Mouse (Mus musculus): Measurements from ENCODE around the gene Pou3f1.
A peak's percentile ranks its signal among the peaks of the same experiment; 100 is the strongest.

The Pou3f1 gene

DNA sequence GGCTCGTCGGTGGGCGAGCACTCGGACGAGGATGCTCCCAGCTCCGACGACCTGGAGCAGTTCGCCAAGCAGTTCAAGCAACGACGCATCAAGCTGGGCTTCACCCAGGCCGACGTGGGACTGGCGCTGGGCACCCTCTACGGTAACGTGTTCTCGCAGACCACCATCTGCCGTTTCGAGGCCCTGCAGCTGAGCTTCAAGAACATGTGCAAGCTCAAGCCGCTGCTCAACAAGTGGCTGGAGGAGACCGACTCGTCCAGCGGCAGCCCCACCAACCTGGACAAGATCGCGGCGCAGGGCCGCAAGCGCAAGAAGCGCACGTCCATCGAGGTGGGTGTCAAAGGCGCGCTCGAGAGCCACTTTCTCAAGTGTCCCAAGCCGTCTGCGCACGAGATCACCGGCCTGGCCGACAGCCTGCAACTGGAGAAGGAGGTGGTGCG lies 1.8 kb downstream of the Pou3f1 start:
- no peak for DNase-seq

DNA sequence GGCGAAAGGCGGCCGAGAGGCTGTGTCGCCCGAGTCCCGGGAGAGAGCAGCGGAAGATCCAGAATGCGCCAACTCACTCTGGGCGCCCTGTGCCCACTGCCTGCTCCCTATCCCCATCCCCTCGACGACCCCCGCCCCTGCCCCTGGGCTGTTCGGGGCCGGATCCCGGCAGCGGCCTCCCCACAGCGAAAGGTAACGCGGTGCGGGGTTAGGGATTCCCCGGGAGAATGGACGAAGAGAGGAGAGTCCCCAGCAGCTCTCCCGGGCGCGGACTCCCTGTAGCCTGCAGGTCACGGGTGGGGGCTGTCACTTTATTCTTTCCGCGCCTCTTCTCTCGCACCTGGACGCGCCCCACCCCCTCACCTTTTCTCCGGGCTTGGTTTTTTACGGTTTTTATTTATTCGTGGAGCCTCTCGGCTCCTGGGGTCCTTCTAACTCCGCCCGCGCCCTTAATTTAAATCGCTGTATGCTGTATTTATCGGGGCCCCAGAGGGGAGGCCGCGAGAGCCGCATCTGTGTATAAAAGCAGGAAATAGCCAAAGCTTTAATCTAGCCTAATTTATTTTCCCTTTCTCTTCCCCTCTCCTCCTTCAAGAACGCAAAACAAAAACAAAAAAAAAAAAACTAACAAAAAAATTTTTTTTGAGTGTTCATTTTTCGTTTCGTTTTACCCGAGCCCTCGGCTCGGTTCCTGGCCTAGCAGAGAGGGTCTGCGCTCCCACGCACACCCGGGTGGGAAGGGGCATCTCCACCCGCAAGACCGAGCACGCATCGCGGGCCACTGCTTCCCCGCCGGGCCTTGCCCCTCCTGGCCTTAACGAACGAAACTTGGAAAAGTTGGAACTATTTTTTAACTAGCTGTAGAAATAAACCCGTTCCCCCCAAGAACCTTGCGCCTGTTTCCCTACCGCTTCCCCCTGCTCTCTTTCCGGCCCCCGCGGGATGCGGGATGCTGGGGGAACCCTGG lies 2.9 kb downstream of the Pou3f1 start:
- DNase-seq, result no peak

DNA sequence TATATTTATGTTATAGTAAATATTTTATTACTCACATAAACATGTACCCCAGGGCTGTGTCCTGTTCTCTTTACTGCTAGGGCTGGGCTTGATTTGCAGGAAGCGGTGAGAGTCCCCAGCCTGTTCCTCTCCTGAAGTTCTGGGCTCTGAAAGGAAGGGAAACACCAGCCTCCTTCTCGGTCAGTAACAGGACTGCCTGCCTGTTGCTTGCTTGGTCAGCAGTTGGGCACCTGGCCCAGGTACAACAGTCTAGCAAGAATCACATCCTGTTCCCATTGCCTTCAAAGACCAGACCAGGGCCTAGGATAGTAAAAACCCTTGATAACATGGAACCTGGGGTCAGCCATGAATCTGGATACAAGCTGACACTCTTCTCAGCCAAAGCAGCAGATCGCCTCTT lies 4.0 kb downstream of the Pou3f1 start:
- DNase-seq, result no peak

DNA sequence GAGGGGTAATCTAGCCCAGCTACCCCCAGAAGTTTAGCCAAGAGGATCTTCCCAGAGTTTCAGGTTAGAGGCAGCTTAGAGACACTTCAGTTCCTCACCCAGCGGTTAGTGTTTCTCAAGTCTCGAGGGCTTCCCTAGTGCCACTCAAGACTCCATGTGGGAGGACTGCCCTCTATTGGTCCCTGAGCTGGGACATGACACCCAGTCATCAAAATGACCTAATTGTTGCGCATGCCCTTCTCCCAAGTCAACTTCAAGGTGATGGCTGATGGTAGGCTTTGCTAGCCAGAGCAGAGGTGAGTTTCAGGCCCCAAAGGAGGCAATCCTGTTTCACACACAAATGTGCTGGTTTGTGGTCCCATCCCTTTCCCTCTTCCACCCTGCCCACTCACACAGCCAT lies 6.4 kb downstream of the Pou3f1 start:
- DNase-seq, result no peak

DNA sequence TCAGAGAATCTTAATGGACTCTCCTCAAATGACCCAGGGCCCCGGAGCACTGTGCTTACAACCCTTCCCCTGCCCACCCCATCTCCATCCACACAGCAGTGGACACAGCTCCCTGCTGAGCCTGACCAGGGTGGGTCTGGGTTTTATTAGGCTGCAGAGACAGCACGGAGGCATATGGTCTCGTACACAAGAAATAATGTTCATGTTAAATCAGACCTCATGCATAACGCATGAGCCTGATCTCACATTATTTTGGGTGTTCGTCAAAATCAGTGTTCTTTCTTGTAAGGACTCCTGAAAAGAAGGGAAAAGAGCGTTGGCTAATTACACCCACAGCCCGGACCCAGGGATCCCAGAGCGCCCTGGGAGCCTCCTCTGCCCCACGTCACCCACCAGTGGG lies 7.6 kb downstream of the Pou3f1 start:
- no peak for DNase-seq

DNA sequence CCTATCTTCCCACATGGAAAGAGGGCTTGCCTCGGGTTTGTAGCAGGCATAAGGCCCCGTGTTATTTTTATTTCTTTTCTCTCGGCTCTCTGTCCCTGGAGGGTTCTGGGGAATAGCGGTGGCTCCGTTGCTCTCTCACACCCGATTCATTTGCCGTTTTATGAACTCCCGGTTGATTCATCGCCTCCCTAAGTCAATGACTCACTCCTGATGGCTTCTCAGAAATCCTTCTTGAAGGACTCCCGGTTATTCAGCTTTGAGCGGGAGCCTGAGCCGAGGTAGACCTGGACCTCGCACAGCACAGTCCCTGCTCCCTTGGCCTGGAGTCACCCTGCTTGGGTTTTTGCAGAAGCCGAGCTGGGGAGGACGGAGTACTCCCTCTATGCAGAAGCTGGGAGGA lies 8.0 kb downstream of the Pou3f1 start:
- DNase-seq, result no peak

DNA sequence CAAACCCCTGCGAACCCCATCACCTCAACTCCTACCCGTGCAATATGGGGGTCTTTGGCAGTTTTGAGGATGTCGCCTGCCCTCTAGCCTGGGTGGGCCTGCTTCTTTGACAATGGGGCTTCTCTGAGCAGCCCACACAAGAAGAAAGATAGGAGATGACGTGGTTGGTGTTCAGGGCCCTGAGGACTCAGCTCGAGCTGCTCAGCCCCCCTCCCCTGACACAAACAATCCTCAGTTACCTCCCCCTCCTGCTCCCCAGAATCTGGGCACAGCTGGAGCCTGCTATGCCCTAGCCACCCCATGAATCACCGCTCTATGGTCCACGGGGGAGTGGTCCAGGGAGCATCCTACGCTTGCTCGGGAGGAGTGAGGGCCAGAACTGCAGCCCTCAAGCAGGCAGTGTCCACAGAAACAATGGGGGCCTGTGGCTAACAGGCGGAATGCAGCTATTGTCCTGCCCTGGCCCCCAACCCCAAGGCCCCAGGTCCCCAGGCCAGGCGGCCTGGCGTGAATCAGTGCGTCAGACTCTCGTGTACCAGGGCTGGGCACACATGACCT lies 10.9 kb downstream of the Pou3f1 start:
- DNase-seq, result peak; percentile 22

DNA sequence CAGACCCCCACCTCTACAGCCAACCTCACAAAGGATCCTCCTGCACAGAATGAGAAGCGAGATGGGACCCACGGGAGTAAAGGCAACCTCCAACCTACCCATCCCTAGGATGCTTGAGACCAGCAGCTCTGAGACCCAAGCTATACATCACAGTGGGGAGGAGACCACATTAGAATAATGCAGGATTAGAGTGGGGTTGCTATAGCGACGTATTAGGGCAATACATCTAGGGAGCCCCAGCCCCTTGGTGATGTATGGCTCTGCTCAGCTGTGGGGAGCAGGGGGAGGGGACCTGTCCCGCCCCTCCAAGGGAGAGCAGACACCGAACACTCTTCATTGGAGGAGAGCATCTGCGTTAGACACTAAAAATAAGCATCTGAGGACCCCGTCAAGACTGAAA lies 11.5 kb downstream of the Pou3f1 start:
- DNase-seq, result no peak

DNA sequence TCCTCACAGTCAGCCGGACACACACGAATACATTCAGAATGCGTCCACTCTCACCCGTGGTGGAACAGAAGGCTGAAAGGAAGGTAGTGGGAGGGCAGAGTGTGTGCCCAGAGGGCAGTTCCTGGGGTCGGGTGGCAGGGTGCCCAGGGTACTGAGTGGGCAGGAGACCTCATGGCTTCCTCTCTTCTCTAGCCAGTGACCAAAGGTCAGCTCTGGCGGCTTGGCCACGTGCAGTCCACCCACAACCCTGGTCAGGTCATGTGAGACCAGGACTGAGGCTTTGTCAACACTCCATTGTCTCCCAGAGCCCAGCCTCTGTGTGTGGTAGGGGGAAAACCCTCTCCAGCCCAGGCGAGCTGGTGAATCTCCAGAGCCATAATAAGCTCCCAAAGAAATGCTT lies 13.6 kb downstream of the Pou3f1 start:
- DNase-seq, result no peak

DNA sequence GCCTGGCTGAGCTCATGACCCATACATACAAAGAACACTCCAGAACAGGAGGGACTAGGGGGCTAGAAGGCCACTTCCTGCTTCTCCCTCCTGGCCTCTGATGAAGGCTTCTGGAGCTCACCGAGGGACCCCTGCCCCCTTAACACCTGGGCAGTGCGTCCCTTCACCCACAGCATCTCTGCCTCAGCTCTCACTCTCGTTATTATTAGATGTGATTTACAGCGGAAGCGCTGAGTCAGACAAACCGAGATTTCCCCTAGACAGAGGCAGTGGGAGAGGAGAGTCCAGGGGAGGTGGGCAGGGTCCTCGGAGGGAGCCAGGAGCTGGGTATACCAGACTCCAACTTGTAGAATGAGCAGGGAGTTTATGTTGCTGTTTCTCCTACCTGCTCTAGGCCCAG lies 15.0 kb downstream of the Pou3f1 start:
- DNase-seq, result no peak

DNA sequence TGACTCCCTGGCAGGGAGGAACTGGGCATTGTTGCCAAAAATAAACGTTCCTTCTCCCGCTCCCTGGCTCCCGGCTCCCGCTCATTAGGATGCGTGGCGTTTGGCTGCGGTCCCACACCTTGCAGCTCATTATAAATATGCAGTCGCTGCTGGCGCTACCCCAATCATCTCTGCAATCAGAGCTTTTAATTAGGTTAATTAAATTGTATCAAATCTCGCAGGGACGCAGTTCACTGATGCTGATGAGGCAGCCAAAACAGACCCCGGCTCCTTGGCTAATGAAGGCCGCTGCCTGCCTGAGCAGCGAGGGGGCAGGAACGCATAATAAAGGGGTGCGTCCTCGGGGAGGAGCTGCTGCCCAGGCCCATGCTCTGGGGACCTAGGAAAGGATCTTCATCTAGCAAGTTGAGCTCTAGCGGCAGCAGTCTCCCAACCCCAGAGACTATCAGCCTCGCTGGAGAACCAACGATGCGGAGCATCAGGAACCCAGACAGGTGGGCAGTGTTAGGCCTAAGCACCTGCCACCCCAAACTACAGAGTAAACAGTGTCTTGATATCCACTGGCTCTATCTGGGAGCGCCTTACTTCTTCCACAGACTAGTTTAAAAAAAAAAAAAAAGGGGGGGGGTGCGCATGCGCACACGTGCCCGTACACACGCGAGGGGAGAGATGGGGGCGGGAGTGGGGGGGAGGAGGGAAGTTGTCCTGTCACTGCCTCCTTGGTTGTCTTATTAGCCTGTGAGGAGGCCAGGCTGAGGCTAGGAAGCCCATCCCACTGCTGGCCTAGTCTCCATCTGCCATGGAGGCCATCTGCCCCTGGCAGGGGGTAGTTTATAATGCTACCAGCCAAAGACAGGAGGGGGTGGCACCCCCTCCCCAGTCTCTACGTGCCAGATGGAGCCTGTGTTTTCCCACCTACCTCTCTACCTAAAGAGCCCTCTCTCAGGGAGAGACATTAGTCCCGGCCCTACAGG lies 16.0 kb downstream of the Pou3f1 start:
- DNase-seq, result peak; percentile 78

DNA sequence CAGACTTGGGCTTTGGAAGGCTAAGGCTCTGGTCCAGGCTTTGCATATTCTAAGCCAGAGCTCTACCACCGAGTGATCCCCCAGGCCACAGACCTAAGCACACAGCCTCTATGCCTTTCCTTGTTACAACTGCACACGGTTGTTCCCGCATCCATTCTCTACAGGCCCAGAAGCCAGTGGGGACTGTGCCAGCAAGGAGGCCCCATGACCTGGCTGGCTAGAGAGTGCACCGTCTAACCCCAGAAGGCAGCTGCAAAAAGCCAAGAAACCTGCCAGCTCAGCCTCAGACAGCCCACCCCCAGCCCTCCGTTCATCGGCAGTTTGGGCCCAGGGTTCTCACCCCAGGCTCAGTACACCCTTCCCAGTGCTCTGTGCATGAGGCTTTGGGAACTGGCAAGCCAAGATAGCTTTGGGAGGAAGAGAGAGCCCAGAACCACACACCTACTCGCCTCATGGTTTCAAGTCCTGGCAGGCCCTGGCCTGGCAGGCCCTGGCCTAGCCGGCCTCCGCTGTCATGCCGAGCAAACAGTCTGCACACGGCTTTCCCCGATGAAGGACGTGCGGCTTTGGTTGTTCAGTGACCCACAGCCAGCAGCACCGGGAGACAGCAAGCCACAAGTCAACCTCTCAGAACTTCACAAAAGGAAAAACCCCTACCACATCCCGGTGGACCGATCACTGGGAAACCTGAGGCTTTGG lies 17.9 kb downstream of the Pou3f1 start:
- no peak for DNase-seq

DNA sequence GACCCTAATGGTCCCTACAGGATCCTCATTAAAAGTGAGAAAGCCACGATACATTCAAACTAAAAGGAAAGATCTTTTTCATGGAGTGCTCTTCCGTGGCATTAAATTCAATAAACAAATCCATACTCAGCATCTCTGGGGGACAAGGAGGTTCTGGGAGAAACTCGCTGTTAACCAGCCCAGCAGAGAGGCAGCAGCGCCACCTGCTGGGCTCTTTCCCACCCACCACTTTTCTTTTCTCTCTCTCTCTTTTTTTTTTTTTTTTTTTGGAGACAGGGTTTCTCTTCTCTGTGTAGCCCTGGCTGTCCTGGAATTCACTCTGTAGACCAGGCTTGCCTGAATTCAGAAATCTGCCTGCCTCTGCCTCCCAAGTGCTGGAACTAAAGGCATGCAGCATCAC lies 18.4 kb downstream of the Pou3f1 start:
- peak; percentile 66 for DNase-seq

DNA sequence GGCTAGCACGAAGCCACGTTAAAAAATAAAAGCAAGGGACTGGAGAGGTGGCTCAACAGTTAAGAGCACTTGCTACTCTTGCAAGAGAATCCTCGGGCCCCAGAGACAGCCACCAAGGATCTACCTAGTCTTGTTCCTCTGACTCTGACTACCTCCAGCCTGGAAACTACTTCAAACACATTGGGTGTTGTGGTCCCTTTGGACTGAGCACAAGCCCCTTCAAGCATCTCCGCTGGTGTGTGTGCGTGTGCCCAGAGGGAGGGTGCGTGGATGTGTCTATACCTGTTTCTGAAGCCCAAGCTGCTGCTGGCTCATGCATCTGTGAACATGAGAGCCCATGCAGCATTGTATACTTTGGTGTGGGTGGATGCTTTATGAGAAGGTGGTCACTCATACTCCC lies 19.4 kb downstream of the Pou3f1 start:
- DNase-seq, result no peak

DNA sequence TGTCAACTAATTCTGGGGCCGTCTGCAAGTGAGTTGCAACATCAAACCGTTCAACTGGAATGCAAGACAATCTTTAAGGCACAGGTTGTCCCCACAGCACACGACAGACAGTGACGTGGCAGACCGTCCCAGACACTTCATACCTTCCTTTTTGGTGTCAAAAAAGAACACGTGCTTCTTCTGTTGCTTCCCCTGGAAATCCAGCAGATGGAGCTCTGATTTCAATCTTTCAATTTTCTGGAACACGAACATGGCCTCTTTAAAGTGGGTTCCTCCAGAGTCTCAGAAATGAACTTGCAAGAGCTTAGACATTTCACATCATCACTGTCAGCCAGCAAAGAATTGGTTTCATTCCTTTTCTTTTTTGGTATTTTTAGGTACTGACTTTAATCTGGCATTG lies 25.7 kb downstream of the Pou3f1 start:
- DNase-seq, result no peak

DNA sequence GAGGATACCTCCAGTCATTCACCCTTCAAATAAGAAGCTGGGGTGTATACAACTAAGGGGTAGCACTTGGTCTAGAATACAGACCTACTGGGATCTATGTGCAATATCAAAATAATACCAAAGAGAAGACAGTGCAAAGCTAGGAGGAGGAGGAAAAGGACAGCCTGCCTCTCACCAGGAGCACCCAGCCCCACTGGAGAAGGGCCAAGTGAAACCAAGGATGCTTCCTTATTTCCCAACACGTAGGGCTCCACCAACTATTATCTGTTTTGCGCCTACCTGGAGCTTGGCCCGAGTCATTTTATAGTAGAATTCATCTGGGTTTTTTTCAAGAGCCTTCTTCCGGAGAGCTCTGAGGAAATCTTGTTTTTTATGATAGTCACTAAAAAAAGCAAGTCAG lies 26.9 kb downstream of the Pou3f1 start:
- peak; percentile 43 for DNase-seq

DNA sequence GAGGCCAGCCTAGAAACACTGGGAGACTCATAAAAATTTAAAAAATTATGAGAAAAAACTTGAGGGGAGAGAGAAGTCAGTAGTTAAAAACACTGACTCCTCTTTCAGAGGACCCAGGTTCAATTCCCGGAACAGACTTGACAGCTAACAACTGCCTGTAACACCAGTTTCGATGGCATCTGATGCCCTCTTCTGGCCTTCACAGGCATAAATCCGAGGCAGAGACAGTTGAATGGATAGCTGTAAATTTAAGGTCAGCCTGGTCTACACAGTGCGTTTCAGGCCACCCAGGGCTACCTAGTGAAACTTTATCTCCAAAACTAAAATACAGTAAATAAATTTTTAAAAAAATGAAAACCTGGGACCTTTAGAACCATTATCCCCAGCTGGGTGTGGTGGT lies 28.4 kb downstream of the Pou3f1 start:
- no peak for DNase-seq

DNA sequence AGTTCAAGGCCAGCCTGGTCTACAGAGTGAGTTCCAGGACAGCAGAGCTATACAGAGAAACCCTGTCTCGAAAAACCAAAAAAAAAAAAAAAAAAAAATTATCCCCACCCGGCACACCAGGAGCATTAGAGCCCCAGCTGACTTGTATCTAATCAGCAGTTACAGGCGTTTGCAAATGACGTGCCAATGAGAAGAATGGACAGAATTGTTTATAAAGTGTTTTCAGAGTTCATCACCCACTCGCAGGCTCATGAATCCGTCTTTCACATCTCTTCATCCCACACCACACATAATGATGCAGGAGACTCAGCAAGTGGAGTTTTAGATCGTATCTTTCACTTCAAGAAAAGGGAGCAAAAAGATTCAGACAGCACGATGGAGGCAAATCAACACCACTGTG lies 28.8 kb downstream of the Pou3f1 start:
- no peak for DNase-seq

DNA sequence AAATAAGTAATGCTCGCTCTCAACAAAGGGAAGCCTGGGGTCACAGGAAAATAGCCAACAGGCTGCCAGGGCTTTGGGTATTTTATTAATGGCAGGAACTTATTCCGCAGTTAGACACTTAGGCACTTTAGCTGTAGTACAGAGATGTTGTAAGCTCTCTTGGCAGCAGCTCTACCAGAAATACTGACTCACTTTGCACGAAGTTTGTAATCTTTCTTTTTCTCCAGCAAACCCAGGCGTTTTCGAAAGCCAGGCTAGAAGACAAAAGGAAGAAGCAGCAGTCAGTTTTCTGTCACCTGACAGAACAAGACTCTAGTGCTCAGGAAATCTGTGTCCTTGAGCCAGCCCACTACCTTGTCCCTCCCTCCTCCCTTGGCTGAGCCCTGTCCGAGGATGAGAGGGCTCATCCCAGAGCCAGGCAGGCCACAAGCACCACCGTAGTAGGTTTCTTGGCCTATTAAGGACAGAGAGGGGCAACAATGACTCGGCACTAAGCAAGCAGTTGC lies 29.3 kb downstream of the Pou3f1 start:
- no peak for DNase-seq

DNA sequence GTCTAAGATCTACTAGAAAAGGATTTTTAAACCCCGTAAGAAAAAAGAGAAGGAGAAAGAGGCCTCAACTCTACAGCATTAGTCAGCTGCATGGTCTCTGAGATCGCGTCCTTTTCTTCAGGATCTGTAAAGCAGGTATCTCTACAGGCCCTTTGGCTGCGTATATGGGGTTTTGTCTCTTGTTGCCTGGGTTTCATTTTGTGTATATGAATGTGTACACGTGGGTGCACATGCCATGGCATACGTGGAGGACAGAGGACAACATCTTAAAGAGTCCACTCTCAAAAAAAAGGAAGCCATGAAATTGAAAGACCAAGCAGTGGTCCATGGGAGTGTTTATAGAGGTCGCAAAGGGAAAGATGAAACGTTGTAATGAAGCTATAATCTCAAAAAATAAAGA lies 34.8 kb downstream of the Pou3f1 start:
- no peak for DNase-seq

DNA sequence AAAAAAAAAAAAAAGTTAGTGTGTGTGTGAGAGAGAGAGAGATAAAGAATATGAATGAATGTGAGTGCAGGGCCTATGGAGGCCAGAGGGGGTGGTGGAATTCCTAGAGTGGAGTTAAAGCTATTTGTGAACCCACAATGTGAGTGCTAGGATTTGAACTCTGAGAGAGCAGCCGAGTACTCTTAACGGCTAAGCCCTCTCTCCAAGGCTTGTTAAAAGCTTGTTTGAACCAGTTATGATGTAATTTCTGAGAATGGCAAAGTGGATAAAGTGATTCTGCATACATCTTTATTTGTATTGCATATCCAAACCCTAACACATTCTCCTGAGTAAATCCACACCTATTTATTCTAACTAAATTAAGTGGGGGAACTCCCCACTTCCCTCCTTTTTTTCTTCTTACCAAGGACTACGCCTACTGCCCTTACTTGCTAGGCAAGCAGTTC lies 35.8 kb downstream of the Pou3f1 start:
- no peak for DNase-seq

DNA sequence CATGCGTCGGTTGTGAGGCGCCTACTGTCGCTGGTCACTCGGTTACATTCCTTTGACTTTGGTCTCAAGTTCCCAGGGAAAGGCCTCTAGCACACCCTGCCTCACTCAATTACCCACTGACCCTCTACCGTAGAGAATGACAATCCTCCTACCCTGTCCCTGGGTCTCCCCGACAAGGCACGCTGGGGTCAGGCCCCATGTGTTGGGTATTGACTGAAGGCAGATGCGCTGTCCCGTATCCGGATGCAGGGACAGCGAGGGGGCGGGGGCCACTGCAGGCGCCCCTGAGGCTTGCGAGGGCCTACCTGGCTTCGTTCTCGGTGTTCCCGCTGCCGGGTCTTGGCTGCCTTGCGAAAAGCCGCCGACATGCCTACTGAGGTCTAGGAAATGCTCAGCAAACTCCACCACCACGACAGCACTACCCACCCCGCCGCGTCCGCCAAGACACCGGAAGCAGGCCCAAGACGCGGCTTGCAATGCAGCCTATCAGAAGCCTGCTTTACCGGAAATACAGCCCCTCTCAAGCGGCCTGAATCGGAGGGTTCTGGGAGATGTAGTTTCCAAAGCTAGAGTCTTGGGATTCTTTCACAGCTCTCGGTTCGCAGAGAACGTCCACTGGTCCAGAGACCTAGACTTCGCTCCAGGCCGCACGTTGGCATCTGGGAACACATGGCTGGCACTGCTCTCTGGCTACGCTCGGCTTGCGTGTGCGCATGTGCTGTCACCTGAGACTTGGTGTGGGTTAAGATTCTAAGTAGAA lies 36.7 kb downstream of the Pou3f1 start, which contains the start of gene Utp11:
Gene Utp11, minus strand, starts transcription at position 466 of the 760 bp plus-strand sequence.
- DNase-seq, result peak; percentile 87

All from cerebellum, adult 9-11 months (tissue).